ENCODE assay signal across 8 mouse cellular contexts in genomic region chr12:84698319-84699081, GRCm38 (mm10). TPM values are rescaled to one million over a fixed set of nuclear protein-coding genes. Genes with fewer than 3 reads are reported as not detected.
DNase-seq lines count a peak whose midpoint lies in the region; ATAC-seq lines count a peak whose summit lies in the region.

Gene Syndig1l (minus strand): TSS chr12:84698831.

- peak within 1 kb of the TSS; percentile 44 for H3K4me3 ChIP-seq in intestine, embryonic 14.5 days (ENCODE audit: low read depth, low read length)
- H3K4me3 ChIP-seq in limb, embryonic 13.5 days, result peak within 1 kb of the TSS; percentile 59
- H3K4me3 ChIP-seq in midbrain, embryonic 13.5 days (replicated peaks), result peak within 1 kb of the TSS; percentile 63

- H3K4me2 ChIP-seq in intestine, embryonic 14.5 days (ENCODE audit: low read length), result peak within 1 kb of the TSS; percentile 77
- peak within 1 kb of the TSS; percentile 92 for H3K4me2 ChIP-seq in limb, embryonic 13.5 days (replicated peaks)
- peak within 1 kb of the TSS; percentile 87 for H3K4me2 ChIP-seq in midbrain, embryonic 13.5 days (replicated peaks)

- under 1% methylated on average over 68 of the region's 79 CpGs for WGBS in intestine, embryonic 14.5 days
- under 1% methylated on average over 77 of the region's 79 CpGs for WGBS in limb, embryonic 13.5 days
- under 1% methylated on average over 70 of the region's 79 CpGs for WGBS in midbrain, embryonic 13.5 days

- peaks cover 29% of the 10 kb centered on the region for H3K27me3 ChIP-seq in intestine, embryonic 14.5 days (replicated peaks; ENCODE audit: control insufficient read depth, insufficient read depth, low read length)
- H3K27me3 ChIP-seq in limb, embryonic 13.5 days, result peaks cover 85% of the 10 kb centered on the region
- H3K27me3 ChIP-seq in midbrain, embryonic 13.5 days, result peaks cover 53% of the 10 kb centered on the region

- no peak within 1 kb of the TSS for H3K27ac ChIP-seq in intestine, embryonic 14.5 days (ENCODE audit: low read depth)
- H3K27ac ChIP-seq in limb, embryonic 13.5 days, result no peak within 1 kb of the TSS
- no peak within 1 kb of the TSS for H3K27ac ChIP-seq in midbrain, embryonic 13.5 days

- no peak within 1 kb of the TSS for H3K9ac ChIP-seq in intestine, embryonic 14.5 days (ENCODE audit: low read length)
- H3K9ac ChIP-seq in limb, embryonic 13.5 days, result no peak within 1 kb of the TSS
- H3K9ac ChIP-seq in midbrain, embryonic 13.5 days (replicated peaks), result peak within 1 kb of the TSS; percentile 75

- intact Hi-C loops in gastrocnemius, postnatal 14 days (cut with DNase I; ENCODE audit: low total_unique reads), result no loop called here

- no peaks in the 10 kb centered on the region for H3K4me1 ChIP-seq in intestine, embryonic 14.5 days (replicated peaks; ENCODE audit: control insufficient read depth, insufficient read depth, low read length)
- peaks cover 3% of the 10 kb centered on the region; the same call in 1 of the 2 replicates for H3K4me1 ChIP-seq in limb, embryonic 13.5 days
- H3K4me1 ChIP-seq in midbrain, embryonic 13.5 days (replicated peaks), result peaks cover 19% of the 10 kb centered on the region

- no peaks in the 10 kb centered on the region for H3K36me3 ChIP-seq in intestine, embryonic 14.5 days (ENCODE audit: control insufficient read depth, insufficient read depth, low read length)
- no peaks in the 10 kb centered on the region for H3K36me3 ChIP-seq in limb, embryonic 13.5 days
- H3K36me3 ChIP-seq in midbrain, embryonic 13.5 days, result no peaks in the 10 kb centered on the region

- peak; percentile 94 for DNase-seq in adrenal gland, postnatal 10 days
- peak; percentile 57 to 61 for DNase-seq in cerebellum, postnatal 4 days (ENCODE audit: low spot score in 2 of 2)
- peak; percentile 75 for DNase-seq in gastrocnemius, postnatal 14 days
- peak; percentile 97 for DNase-seq in intestine, embryonic 14.5 days (ENCODE audit: low spot score)
- peak; percentile 41 to 55 for DNase-seq in spleen, postnatal 14 days (ENCODE audit: low spot score in 2 of 2)

- peak; percentile 64 for ATAC-seq in intestine, embryonic 14.5 days (replicated peaks; ENCODE audit: low FRiP score, low TSS enrichment, low read depth)
- ATAC-seq in limb, embryonic 13.5 days (ENCODE audit: low FRiP score, low read depth), result peak; percentile 81
- ATAC-seq in midbrain, embryonic 13.5 days, result peak; percentile 84
- no peak for ATAC-seq in activated CD4-positive, CD25-positive, alpha-beta regulatory T cell, adult 4 months

- no peaks in the 10 kb centered on the region for H3K9me3 ChIP-seq in intestine, embryonic 14.5 days (ENCODE audit: control insufficient read depth, low read length)
- H3K9me3 ChIP-seq in limb, embryonic 13.5 days, result no peaks in the 10 kb centered on the region
- no peaks in the 10 kb centered on the region for H3K9me3 ChIP-seq in midbrain, embryonic 13.5 days

RNA-seq across cellular contexts. Expression of gene Syndig1l, which starts in this region (rescaled TPM):
- total RNA-seq in adrenal gland, postnatal 10 days (2021), result under 1 TPM in 1 of 2 experiments, not detected in 1; 0.27 TPM
- not detected for total RNA-seq in gastrocnemius, postnatal 14 days (2021)
- 0.11 and 0.20 TPM in 2 replicates for polyA plus RNA-seq in intestine, embryonic 14.5 days (2014; fragmentation: Nextera tagmentation; extraction: Ambion mirVana)
- not detected in 2 replicates for polyA plus RNA-seq in limb, embryonic 13.5 days (2015; fragmentation: Nextera tagmentation; extraction: Ambion mirVana)
- polyA plus RNA-seq in midbrain, embryonic 13.5 days (2015; fragmentation: Nextera tagmentation; extraction: Ambion mirVana), result 2.9 and 3.6 TPM in 2 replicates
- polyA plus RNA-seq in activated CD4-positive, CD25-positive, alpha-beta regulatory T cell, adult 4 months (2017; shearing (Covaris generic)), result not detected

Comparison
In these comparisons a context has a peak if more than half of its experiments do, and no peak if none do; other contexts are left out.
1. Peak in DNase-seq in adrenal gland, postnatal 10 days; RNA of the gene not detected or under 1 TPM.
2. Peak in DNase-seq in gastrocnemius, postnatal 14 days; RNA of the gene not detected or under 1 TPM.
3. Peak in DNase-seq, ATAC-seq, H3K4me3 ChIP-seq and H3K4me2 ChIP-seq in intestine, embryonic 14.5 days; RNA of the gene not detected or under 1 TPM.
4. Peak in ATAC-seq, H3K4me3 ChIP-seq and H3K4me2 ChIP-seq in limb, embryonic 13.5 days; RNA of the gene not detected or under 1 TPM.